Mouse (Mus musculus) brain, adult 2 months (tissue): ENCODE data around the gene Zfyve27.

ENCODE experiments used
- DNase-seq: peaks from one replicate; pipeline ENCODE4 v3.0.0; 2011; ENCODE audit warnings: low read depth, low spot score

Zfyve27 gene

DNA sequence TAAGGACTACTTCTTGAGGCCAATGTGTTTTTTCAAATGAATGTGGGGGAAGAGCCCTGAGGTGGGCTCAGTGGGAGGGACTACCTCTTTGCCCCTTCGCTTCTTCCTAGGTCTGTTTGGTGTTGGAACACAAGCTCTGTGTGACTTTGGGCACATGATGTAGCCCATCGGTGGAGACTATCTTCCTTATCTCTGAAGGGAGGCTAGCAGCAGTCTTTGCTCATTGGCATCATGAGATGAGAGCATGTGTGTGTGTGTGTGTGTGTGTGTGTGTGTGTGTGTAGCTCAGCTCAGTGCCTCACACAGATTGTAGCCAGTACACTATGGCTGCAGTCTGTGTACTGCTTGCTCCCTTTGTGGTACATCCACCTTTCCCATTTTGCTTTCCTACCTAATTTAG lies 13.7 kb downstream of the Zfyve27 start:
- DNase-seq = no peak

DNA sequence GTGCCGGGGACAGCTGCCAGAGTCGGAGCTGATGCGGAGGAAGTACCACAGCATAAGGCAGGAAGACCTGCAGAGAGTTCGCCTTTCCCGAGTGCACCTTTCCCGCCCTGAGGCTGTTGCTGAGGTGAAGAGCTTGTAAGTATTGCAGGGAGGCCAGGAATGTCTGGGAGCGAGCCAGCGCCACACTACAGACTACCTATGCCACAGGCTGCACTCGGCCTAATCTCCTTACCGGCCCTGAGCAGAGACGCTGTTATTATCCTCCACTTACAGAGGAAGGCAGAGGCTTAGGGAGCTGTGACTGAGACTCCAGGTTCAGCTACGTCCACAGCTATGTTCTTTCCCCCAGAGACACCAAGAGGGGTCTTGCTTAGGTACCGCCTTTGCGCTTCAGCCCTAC lies 15.6 kb downstream of the Zfyve27 start:
- DNase-seq = no peak

DNA sequence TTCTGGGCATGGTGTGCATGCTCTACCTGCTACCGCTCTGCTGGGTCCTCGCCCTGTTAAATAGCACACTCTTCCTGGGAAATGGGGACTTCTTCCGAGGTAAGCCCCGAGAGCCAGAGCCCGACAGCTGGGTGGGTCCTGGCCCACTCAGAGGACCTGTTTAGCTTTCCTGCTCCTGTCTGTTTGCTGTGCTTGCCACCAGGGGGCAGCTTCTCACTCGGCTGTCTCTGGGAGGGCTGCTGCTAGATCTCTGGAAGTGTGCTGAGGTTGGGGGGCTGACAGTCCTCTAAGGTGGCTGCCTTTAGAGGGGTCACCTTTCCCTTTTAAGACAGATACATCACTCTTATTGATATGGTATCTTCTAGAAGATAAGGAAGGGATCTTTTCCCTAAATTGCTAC lies 18.9 kb downstream of the Zfyve27 start:
- no peak for DNase-seq

DNA sequence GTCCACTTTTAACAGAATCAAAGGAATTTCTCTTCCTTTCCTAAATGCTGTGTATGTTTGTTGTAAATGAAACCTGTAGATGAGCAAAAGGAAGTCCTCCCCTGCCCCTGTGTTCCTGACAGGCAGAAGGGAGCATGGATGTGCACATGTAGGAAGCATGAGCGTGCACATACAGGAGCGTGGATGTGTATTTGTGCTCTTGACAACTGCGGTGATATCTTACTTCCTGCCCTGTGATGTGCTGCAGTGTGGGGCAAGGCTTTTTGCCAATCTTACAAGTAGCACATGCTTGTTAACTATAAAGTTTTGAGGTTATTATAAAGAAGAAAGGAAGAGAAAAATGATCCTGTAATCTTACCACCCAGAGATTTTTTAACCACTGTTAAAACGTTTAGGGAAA lies 26.0 kb downstream of the Zfyve27 start:
- DNase-seq = no peak

DNA sequence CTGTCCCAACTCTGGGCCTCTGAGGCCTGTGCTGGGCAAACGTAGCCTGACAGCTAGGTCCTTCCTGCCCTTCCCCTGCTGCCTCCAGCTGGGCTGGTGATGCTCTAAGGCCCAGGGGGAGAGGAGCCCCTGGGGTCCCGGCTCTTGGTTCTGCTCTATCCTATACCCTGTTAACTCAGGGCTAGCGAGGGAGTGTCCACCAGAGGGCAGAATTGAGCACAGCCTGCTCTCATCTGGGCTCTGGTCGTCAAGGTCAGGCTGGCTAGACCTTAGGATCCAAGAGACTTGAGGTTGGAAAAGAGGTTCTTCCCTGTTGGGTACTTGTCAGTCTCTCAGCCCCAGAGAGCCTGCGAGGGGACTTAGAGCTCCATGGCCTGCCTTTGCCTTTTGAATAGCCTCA lies 26.7 kb downstream of the Zfyve27 start:
- DNase-seq = peak; percentile 71

DNA sequence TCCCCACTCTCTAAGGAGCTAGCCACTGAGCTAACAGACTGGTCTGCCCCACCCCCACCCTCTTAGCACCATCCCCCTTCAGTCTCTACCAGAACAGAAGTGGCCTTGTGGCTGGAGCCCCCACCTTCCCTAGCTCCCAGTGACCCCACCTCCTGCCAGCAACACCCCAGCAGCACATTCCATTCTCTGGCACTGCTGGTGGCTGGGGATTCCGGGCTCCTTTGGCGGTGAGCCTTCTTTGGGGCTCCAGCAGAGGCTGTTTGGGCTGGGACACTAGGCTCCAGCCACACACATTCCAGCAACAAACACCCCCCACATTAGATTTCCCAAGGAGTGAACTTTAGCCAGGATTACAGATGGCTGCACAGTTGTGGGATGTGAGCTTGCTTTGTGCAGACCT lies 29.6 kb downstream of the Zfyve27 start:
- DNase-seq = peak; percentile 31

DNA sequence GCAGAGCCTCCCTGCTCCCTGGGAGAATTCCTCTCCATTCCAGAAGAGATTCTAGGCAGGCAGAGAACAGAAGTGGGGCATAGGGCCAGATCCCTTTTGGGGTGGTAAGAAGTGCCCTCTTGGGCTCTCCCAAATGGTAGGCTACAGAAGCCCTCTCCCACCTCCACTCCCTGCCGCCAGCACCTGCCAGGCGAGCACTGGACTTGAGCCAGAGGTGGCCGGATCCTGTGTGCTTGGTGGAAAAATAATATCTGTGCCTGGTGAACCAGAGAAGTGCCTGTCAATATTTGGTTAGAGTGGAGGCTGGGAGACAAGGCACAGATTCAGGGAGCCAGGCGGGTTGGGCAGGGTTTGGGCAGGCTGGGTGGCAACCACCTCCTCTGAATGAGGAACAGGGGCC lies 32.6 kb downstream of the Zfyve27 start:
- DNase-seq = peak; percentile 36

DNA sequence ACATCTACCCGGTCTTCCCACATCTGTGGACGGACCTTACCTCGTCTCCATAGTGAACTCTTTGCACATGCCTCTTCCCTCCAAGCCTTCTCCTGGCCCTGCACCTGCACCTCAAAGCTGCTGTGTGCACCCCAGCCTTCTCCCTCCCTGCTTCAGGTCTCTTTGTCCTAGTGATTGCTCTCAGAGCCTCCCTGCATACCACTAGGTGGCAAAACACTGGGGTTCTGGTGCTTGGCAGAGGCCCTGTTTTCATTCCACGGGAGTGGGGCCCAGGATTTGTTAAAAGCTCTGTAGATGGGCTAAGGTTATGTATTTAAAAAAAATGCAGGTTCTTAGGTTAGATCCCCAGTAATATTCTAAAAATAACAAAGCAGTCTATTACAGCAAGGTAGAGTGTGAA lies 33.3 kb downstream of the Zfyve27 start:
- DNase-seq = peak; percentile 39

DNA sequence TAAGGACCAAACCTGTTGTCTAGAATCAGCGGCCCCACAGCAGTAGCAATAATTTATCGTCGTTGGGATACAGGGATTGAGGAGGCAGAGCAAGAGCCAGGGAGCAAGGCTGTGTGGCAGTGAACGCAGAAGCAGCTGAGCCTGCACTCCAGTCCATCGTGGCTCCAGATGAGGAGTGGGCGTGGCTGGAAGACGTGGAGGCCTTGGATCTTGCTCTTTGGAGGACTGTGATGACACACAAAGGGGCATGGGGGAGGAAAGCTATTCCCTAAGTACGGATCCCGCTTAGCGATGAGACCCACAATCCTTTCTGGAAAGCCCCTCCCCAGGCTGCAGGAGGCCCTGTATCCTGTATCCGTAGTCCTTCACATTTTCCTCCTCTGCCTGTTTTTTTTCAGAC lies 34.3 kb downstream of the Zfyve27 start:
- no peak for DNase-seq

DNA sequence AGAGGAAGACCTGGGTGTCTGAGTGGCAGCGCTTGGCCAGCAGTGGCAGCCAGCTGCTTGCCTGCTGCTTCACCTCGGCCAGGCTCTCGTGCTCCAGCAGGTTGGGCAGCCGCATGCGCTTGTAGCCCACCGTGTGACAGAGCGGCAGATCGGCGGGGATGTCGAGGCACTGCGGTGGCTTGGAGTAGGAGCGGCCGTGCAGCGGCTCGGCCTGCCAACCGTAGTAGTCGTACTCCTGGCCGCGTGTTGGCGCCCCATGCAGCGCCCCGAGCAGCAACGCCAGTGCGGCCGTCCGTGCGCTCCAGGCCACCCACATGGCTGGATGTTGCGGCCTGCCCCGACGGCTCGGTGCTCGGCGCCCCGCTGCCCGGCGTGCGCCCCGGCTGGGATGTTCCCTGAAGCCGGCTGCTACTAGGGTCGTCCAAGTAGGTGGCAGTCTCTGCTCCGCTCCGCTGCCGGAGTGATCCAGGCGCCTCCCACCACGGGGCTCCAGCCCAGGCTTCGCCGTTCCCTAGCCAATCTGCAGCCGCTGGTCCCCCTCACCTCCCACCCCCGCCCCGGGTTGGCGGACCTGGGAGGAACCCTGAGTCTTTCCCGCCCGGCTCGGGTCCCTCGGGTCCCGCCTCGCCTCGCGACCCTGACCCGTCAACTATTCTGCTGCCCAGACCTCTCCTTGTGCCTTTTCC lies 38.1 kb downstream of the Zfyve27 start, which contains the start of gene Sfrp5:
Gene Sfrp5, minus strand, starts transcription at position 557 of the 686 bp plus-strand sequence.
- DNase-seq = no peak

DNA sequence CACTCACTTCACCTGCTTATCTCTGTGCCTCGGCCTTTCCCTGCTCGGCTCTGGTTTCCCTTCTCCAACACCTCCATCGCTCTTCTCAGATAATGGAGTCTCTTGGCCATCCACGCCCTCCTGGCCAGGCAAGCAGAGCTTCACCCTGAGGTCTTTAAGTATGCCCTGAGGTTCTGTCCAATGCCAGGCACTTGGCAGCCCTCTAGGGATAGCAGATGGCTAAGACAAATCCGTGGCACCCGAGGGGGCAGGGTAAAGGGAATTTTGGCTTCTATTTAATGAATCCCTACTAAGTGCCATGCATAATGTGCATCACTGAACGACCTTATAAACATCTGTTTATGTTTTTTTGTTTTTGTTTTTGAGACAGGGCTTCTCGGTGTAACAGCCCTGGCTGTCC lies 38.7 kb downstream of the Zfyve27 start:
- no peak for DNase-seq

DNA sequence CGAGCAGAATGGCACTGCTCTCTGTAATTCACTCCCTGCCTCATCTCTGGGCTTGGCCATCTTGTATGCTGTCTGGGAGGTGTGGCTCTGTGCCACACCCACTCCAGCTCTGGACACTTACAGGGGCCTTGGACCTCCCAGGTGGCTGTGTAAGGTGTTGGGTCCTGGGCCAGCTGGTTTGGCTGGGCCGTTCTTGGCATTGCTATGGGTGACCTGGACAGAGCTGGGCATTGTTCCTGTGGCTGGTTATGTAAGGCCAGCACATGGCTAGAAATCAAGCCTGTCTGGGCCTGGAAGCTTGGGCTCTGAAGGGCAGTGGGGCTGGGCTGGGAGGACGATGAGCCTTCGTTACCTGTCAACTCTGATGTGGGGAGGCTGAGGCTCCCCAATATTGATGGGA lies 40.6 kb downstream of the Zfyve27 start:
- peak; percentile 91 for DNase-seq

DNA sequence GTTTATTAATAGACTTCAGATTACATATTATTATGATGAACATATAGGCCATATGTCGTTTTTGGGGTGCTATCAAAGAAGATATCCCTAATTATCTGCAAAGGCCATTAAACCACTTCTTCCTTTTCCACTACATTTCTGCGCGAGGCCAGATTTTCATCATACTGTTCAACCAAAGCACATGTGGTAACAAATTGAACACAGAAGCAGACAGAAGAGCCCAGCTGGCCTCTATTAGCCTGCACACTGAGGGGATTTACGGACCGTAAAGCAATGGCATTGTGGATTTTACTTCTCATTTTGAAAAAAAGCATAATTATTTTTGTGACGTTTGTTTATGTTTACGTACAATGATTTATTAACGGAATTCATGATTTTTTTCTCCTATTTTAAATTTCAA lies 41.5 kb downstream of the Zfyve27 start:
- DNase-seq = no peak

DNA sequence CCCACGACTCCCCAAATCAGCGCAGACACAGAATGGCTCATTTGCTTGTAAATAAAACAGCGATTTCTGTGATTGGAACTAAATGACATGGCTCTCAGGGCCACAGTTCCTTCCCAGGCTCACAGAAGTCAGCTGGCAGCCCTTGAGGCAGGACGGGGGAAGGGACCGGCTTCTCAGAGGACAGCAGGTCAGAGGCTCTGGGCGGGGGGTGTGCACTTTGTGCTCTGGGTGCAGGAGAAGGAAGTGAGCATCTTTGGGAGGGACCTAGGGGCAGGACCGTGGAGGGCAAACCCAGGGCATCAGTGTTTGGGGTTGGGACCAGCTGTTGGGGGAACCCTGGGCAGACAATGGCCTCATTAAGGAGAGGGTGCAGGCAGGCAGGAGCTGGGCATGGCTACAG lies 45.7 kb downstream of the Zfyve27 start:
- no peak for DNase-seq

DNA sequence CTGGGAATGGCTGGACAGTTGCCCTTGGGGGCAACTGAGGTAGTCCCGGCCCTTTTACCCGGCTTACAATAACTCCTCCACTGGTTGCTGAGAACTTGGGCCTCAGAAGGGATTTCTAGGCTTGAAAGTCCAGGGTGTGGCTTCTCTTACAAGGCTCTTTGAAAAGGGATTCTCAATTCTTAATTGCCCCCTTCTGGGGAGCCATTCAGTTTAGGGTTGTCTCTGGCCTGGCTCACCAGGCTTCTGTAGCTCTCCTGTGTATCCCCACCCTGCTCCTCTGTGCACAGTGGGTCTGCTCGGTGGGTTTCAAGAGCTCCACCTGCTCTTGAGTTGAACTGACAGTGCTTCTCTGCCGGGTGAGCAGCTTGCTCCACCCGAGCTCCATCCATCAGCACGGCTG lies 46.2 kb downstream of the Zfyve27 start:
- no peak for DNase-seq

DNA sequence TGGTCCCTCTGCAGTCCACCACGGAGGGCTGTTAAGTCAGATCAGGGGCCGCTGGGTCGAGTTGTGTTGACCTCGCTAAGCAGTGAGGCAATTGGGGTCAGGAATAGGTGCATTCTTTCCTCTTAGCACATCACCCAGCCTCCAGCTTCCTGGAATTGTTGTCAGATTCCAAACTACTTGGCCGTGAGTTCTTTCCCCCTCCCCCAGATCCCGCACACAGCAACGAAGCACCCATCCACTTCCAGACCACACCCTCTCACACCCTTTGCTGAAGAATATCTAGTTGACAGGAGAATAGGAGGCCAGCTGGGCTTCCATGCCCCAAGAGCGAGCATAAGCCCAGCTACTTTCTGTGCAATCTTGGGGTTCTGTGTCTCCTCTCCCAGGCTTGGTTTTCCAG lies 48.2 kb downstream of the Zfyve27 start:
- no peak for DNase-seq

DNA sequence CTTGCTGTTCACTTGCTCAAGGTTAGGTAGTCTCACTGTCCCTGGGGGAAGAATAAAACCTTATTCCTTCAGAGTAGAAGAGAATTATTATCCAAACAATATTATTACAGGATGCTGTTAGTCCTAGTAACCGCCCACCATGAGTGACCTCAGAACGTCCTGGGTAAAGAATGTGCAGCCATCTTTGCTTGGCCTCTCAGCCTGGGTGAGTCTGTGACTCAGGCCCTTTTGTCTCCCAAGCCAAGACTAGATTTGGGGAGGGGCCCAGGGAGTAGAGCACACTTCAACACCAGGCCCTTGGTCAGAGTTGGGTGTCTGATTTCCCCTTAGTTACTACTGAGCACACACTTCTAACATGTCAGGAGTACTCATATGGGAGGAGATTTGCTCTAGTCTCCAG lies 50.9 kb downstream of the Zfyve27 start:
- no peak for DNase-seq

DNA sequence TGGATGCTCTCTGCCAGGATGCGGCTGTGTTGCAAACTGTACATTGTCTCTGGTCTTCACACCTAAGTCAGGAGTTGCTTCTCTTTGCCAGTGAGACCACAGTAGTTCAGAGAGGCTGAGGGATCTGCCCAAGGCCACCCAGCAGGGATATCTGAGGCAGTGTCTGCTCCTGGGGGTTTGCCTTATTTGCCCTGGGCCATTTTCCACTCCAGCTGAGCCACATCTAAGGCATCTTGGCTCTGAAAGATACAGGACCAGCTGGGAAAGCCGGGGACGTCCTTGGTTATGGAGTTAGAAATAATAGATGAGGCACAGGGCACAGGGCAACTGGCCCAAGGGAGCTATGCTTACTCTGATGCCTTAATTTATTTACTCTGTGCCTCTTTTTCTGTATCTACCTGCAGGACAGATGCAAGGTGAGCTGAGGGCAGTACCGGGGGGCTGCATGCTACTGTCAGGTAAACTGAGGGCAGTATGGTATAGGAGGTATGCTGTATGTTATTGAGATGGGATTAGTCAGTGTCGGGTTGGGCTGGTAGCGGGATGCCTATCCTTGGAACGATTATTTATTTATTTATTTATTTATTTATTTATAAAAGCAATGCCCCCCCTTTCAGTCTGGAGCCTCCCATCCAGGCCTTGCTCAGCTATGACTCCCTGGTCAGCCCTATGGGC lies 53.1 kb downstream of the Zfyve27 start:
- no peak for DNase-seq

DNA sequence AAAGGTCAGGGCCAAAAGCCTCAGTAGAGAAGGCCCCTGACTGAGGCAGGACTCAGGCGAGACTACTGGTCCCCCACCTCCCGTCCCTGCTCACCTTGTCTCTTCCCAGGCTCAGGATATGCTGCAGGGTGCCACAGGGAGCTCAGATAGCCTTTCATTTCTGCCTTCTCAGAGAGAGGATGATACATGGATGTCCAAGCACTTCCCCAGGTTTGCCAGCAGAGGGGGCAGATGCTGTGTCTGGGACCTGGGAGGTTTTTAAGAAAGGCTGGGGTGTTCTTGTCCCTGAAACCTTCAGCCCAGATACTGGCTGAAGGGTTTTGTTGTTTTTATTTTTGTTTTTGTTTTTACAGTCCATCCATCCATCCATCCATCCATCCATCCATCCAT lies 53.6 kb downstream of the Zfyve27 start:
- DNase-seq = peak; percentile 90

DNA sequence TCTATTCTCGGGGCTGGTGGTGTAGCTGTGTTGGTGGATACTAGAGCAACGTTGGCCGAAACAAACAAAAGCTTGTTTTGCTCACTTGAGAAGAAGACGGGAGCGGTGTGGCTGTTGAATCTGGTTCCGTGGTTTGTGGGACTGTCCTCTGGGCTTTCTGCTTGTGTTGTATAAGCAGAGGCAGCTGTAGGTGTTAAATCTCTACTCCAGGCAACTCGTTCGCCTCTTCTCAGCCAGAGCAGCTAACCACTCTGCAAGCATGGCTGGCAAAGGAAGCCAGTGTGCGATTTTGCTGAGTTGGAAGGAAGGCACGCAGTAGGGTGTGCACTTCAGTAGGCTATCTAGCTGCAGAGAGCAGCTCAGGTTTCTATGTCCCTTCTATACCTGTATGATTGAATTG lies 62.7 kb downstream of the Zfyve27 start:
- DNase-seq = peak; percentile 64

DNA sequence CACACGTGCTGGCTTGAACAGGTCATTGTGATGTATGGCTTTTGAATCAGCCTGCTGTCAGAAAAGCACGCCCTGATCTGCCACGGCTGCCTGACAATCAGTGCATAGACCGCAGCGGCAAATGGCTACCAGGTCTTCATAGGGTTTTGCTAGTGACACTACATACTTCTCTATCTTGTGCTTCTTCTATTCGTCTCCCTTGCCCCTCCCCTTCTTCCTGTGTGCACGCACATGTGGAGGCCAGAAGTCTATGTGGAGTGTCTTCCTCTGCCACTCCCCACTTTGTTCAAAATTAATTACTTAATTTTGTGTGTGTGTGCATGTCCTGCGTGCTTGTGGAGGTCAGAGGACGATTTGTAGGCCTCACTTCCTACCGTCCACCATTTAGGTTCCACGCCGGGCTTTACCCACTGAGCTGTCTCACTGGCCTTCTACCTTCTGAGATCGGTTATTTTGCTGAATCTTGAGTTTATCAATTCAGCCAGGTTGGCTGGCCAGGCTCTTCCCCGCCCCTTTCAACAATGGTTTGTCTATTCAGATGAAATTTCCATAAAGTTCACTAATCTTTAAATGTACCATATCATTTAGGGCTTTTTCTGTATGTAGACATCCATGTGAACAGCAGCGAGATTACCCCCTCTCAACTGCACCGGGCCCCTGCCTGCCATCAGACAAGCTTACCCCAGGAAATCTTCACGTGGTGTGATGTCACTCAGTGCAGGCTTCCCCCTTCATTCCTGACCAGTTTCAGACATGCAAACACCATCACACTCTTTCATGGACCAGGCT lies 65.9 kb downstream of the Zfyve27 start:
- DNase-seq = no peak

DNA sequence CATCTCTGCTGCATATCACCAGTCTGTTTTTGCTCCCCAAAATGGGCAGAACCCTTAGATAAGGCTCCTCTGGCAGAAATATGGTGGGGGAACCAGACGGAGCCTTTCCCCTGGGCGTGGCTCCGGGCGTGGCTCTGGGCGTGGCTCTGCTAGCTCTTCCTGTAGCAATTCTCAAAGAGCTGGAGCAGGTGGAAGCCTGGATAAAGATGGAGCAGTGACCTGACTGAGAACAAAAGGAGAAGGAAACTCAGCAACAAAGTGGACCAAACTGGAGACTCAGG lies 66.5 kb downstream of the Zfyve27 start:
- DNase-seq = no peak

DNA sequence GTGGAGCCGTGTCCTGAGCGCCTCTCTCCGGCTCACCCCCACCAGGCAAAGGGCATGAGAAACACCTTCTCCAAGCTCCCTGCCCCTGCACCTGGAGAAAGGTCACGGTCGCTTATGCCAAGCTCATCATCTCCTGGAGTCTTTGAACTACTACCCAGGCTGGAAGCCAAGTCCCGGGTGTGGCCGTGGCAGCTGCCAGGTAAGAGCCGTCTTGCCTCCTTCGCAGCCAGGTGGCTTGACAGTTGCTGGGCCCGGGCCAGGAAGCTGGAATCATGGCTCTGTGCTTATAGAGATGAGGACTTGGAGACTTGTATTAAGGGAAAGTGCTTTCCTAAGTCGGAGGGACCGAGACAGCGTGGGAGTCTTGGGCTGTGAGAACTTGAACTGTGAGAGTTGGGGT lies 67.2 kb downstream of the Zfyve27 start:
- peak; percentile 33 for DNase-seq
